Mouse (Mus musculus) adrenal gland, postnatal 0 days (tissue): ENCODE measurements around the gene Gde1. TPM values are rescaled to one million over a fixed set of nuclear protein-coding genes. Genes with fewer than 3 reads are reported as not detected.

ENCODE experiments used
- polyA plus RNA-seq: library from polyadenylated mRNA; unstranded; fragments of >200 nt; fragmentation: Nextera tagmentation; extraction: Ambion mirVana; gene quantifications from 2 replicates; pipeline ENCODE4 v1.2.1, GENCODE M21; 2015

Gene Gde1
- polyA plus RNA-seq, result 115 and 152 TPM in 2 replicates

DNA sequence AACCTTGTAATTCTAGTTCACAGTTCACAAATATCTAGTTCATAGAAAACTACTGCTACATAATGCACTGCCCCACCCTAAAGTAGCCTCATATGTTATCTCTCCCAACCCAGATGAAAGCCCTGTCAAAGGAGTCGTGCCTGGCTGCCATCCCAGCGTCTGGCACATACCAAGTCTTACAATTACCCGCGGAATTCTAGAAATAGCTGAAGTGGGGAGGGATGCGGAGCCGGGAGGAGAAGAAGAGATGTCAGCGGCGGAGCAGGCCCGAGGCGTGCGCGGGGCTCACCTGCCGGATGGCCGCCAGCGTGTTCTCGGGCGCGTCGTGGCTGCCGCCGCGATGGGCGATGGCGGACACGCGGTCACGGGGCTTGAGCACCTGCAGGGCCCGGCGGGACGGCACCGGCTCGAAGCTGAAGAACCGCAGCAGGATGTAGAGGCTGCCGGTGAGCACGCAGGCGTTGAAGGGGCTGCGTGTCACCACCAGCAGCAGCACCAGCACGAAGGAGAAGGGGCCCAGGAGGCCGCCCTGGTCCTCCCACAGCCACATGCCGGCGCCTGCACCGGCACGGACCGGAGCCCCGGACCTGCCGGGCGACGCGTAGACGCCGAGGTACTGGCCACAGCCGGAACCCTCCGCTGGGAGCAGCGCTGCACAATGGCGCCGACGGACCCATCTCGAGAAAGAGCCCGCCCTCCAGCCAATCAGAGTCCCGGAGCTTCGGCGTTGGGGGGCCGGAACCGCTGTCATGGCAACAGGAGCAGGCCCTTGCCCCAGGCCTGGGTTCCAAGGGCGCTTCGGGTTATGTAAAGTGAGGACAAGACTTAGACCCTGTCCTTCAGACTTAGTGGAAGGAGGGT, at the start of gene Gde1:
Gde1 (minus strand) TSS at position 678 of the 861 bp plus-strand sequence.

DNA sequence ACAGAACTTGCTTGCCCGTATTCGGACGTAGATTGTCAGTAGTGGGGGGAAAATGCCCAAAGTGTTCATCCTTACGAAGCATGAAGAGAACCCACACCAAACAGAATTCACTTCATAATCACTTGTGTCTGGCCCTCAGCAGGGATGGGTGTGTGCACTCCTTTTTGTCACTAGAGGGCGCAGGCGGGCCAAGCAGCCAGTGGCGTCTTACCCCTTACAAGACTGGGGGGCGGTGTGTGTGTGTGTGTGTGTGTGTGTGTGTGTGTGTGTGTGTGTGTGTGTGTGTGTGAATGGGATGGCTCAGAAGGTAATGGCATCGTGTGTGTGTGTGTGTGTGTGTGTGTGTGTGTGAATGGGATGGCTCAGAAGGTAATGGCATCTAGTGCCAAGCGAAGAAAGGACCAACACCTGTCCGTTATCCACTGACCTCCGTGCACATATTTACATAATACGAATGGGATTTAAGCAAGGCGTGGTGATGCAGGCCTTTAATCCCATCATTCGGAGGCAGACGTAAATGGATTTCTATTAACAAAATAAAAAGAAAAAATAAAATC, 34.5 kb upstream of the Gde1 start, which contains the start of gene Vps35l:
Vps35l (plus strand) TSS at position 252 of the 557 bp plus-strand sequence.

DNA sequence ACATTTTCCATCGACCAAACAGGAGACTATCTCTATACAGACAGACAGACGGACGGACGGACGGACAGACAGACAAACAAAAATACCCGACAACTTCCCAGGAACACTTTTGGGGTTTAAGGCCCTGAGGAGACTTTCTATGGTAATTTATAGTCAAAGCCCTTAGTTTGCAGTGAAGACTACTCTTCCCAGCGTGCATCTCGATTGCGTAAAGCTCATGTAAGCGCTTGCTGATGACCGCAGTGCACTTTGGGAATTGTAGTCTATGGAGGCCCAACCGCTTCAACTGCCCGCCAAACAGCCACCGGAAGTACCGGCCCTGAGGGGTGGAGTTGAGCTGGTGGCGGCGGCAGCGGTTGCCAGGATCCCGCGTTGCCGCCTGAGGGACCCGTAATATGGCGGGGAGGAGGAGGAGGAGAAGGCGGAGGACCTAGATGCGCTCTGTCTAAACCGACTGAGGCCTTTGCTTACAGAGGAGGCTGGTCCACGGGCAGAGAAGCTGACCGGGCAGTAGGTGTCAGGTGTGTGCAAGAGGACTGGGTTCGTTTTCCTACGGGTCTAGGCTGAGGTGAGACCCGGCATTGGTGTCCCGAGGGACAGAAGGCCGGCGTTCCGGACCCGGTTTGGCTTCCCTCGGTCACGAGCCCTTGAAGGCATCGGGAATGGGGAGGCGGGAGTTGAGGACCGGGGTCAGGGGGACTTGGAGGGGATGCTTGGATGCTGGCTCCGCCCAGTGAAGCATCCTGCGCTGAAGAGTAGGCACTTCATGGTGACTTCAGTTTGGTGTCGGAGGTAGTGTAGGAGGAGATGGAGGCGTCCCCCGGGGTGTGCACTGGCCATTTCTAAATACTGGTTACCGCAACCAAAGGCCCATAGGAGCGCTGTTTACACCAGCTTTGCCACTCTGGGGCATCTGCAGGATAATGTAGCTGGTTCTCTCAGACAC, 6.9 kb upstream of the Gde1 start, which contains the start of gene Ccp110:
Ccp110 (plus strand) TSS at position 325 of the 946 bp plus-strand sequence.

Other genes with a start within 250 kb of the Gde1 start
- gene Itpripl2, start 213.8 kb downstream of the Gde1 start, polyA plus RNA-seq, result 3.8 and 3.9 TPM in 2 replicates
- 65.8 and 84.7 TPM in 2 replicates for gene Coq7, start 172.4 kb downstream of the Gde1 start, polyA plus RNA-seq
- gene Tmc7, start 121.0 kb downstream of the Gde1 start, polyA plus RNA-seq, result 0.65 and 2.5 TPM in 2 replicates
- 0.08 and 0.20 TPM in 2 replicates for gene Tmc5, start 108.5 kb downstream of the Gde1 start, polyA plus RNA-seq
- 4.6 and 6.1 TPM in 2 replicates for gene Ccp110, start 6.8 kb upstream of the Gde1 start, polyA plus RNA-seq
- 42.4 and 61.6 TPM in 2 replicates for gene Vps35l, start 34.4 kb upstream of the Gde1 start, polyA plus RNA-seq
- gene Iqck, start 150.0 kb upstream of the Gde1 start, polyA plus RNA-seq, result 13.8 and 38.8 TPM in 2 replicates
- 66.1 and 141 TPM in 2 replicates for gene Knop1, start 150.5 kb upstream of the Gde1 start, polyA plus RNA-seq